Mouse (Mus musculus) thymus, adult 18-20 months (tissue): ENCODE results near the gene Xpa.
A peak's percentile ranks its signal among the peaks of the same experiment; 100 is the strongest.

Experiments used
- DNase-seq, 2 experiments: peaks; one replicate each; pipeline ENCODE4 v3.0.0; 2022; ENCODE audit warnings: mixed read lengths in 2 of 2

Xpa gene

GRCm38 (mm10) chr4:46144323-46144722 is 51.8 kb downstream of the Xpa start:
- no peak for DNase-seq

GRCm38 (mm10) chr4:46138287-46139222 is 57.6 kb downstream of the Xpa start, which contains the start of the genes Ncbp1 and Tstd2:
Gene Ncbp1, plus strand, starts transcription at chr4:46138613.
Gene Tstd2, minus strand, starts transcription at chr4:46138694.
- DNase-seq = peak; percentile 80 to 85

- no peak for DNase-seq
Measured at GRCm38 (mm10) chr4:46137629-46138286, 58.4 kb downstream of the Xpa start.

GRCm38 (mm10) chr4:46131791-46132190 is 64.3 kb downstream of the Xpa start:
- DNase-seq = no peak

- peak in 1 of 2 experiments; percentile 22 for DNase-seq
Measured at GRCm38 (mm10) chr4:46130221-46130620, 65.9 kb downstream of the Xpa start.

- DNase-seq = no peak
Measured at GRCm38 (mm10) chr4:46129311-46130004, 66.7 kb downstream of the Xpa start.

- DNase-seq = peak; percentile 11 to 22
Measured at GRCm38 (mm10) chr4:46126541-46126940, 69.6 kb downstream of the Xpa start.

- no peak for DNase-seq
Measured at GRCm38 (mm10) chr4:46123358-46123757, 72.8 kb downstream of the Xpa start.

GRCm38 (mm10) chr4:46120767-46121166 is 75.3 kb downstream of the Xpa start:
- DNase-seq = no peak

GRCm38 (mm10) chr4:46119514-46120094 is 76.5 kb downstream of the Xpa start:
- DNase-seq = no peak

- DNase-seq = no peak
Measured at GRCm38 (mm10) chr4:46117536-46117935, 78.6 kb downstream of the Xpa start.

GRCm38 (mm10) chr4:46116544-46117175 is 79.5 kb downstream of the Xpa start:
- DNase-seq = no peak

- DNase-seq = no peak
Measured at GRCm38 (mm10) chr4:46115308-46115707, 80.8 kb downstream of the Xpa start.

GRCm38 (mm10) chr4:46111361-46111760 is 84.8 kb downstream of the Xpa start:
- no peak for DNase-seq

GRCm38 (mm10) chr4:46110084-46110483 is 86.0 kb downstream of the Xpa start:
- no peak for DNase-seq
